Mouse (Mus musculus): ENCODE results near the gene Sorbs1. TPM values are rescaled to one million over a fixed set of nuclear protein-coding genes. Genes with fewer than 3 reads are reported as not detected.

Sorbs1 gene
- polyA plus RNA-seq, 1 experiment = 2.2 TPM

GRCm38 (mm10) chr19:40415725-40416124 lies 97.9 kb downstream of the Sorbs1 start:
- TF ChIP-seq CTCF (IDR thresholded peaks at IDR 0.05; ENCODE audit: low read depth, low read length) (no peak), POLR2A (IDR thresholded peaks at IDR 0.05; ENCODE audit: borderline replicate concordance, low read depth, low read length) (no peak)
- Histone ChIP-seq H3K4me3 (ENCODE audit: insufficient read depth, low read length) (no peak overlapping the region), H3K27ac (ENCODE audit: insufficient read depth, low read depth, low read length) (no peak overlapping the region)

GRCm38 (mm10) chr19:40414798-40415475 lies 98.6 kb downstream of the Sorbs1 start:
- no peak overlapping the region for H3K4me3 ChIP-seq (ENCODE audit: insufficient read depth, low read length)
- no peak for TF ChIP-seq CTCF (IDR thresholded peaks at IDR 0.05; ENCODE audit: low read depth, low read length)
- H3K4me1 ChIP-seq (ENCODE audit: control insufficient read depth, insufficient read depth, low read length) = no peaks in the 10 kb centered on the region
- no peak overlapping the region for H3K27ac ChIP-seq (ENCODE audit: insufficient read depth, low read depth, low read length)

More at GRCm38 (mm10) chr19:40415725-40416124, 97.9 kb downstream of the Sorbs1 start:
- no peaks in the 10 kb centered on the region for H3K4me1 ChIP-seq (ENCODE audit: control insufficient read depth, insufficient read depth, low read length)

GRCm38 (mm10) chr19:40414386-40414785 lies 99.2 kb downstream of the Sorbs1 start:
- Histone ChIP-seq H3K4me1 (ENCODE audit: control insufficient read depth, insufficient read depth, low read length) (no peaks in the 10 kb centered on the region), H3K4me3 (ENCODE audit: insufficient read depth, low read length) (no peak overlapping the region), H3K27ac (ENCODE audit: insufficient read depth, low read depth, low read length) (no peak overlapping the region)
- no peak for TF ChIP-seq CTCF (IDR thresholded peaks at IDR 0.05; ENCODE audit: low read depth, low read length)
- no peak for TF ChIP-seq POLR2A (IDR thresholded peaks at IDR 0.05; ENCODE audit: borderline replicate concordance, low read depth, low read length)

DNA sequence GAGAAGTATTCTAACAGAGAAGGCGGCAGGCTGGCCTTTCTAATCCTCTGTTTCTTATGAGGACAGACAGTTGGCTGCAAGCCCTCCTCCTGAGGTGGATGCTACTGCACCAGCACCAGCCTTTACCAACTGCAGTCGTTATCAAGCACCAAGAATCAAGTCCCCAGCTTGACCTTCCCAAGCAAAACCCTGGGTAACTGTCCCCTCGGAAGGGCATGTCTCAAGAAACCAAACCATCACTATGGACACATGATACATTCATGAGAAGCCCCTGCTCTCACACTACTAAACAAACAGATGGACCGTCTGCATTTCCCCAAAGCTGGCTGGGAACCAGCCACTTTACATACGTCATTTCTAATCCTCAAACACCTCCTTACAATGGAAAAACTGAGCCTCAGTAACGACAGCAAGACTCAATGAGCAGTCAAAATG lies 102.2 kb downstream of the Sorbs1 start:
- H3K4me1 ChIP-seq (ENCODE audit: control insufficient read depth, insufficient read depth, low read length) = no peaks in the 10 kb centered on the region
- H3K27ac ChIP-seq (ENCODE audit: insufficient read depth, low read depth, low read length) = no peak overlapping the region
- no peak overlapping the region for H3K4me3 ChIP-seq (ENCODE audit: insufficient read depth, low read length)
- TF ChIP-seq POLR2A (IDR thresholded peaks at IDR 0.05; ENCODE audit: borderline replicate concordance, low read depth, low read length) (no peak), CTCF (IDR thresholded peaks at IDR 0.05; ENCODE audit: low read depth, low read length) (no peak)

GRCm38 (mm10) chr19:40410511-40410910 lies 103.1 kb downstream of the Sorbs1 start:
- no peak for TF ChIP-seq CTCF (IDR thresholded peaks at IDR 0.05; ENCODE audit: low read depth, low read length)
- no peak for TF ChIP-seq POLR2A (IDR thresholded peaks at IDR 0.05; ENCODE audit: borderline replicate concordance, low read depth, low read length)
- no peak overlapping the region for H3K27ac ChIP-seq (ENCODE audit: insufficient read depth, low read depth, low read length)

GRCm38 (mm10) chr19:40410109-40410508 lies 103.5 kb downstream of the Sorbs1 start:
- no peak overlapping the region for H3K4me3 ChIP-seq (ENCODE audit: insufficient read depth, low read length)
- no peaks in the 10 kb centered on the region for H3K4me1 ChIP-seq (ENCODE audit: control insufficient read depth, insufficient read depth, low read length)
- H3K27ac ChIP-seq (ENCODE audit: insufficient read depth, low read depth, low read length) = no peak overlapping the region
- TF ChIP-seq POLR2A (IDR thresholded peaks at IDR 0.05; ENCODE audit: borderline replicate concordance, low read depth, low read length) = no peak
- TF ChIP-seq CTCF (IDR thresholded peaks at IDR 0.05; ENCODE audit: low read depth, low read length) = no peak

More at GRCm38 (mm10) chr19:40410511-40410910, 103.1 kb downstream of the Sorbs1 start:
- no peaks in the 10 kb centered on the region for H3K4me1 ChIP-seq (ENCODE audit: control insufficient read depth, insufficient read depth, low read length)
- no peak overlapping the region for H3K4me3 ChIP-seq (ENCODE audit: insufficient read depth, low read length)

DNA sequence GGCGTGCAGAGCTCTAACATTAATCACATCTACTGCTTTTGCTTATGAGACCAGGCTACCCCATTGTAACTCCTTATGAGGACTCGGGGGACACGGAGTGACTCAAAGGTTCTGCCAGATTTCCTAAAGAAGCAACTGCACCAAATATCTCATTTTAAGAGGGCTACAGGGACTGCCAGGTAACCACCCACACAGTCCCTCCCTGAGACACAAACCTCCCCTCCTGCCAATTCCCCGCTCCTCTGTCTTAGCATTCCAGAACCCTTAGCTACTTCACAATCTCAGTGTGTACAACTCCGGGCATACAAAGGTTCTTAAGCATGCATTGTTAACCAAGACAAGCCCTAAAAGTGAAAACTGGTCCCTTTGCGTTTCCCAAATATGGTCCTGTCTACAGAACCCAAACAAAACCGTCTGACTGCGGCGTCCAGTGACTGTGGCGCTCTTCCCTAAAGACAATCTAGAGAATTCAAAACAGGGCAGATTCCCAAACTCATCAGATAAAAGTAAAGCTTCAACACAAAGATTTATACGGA lies 104.0 kb downstream of the Sorbs1 start:
- Histone ChIP-seq H3K27ac (ENCODE audit: insufficient read depth, low read depth, low read length) (no peak overlapping the region), H3K4me1 (ENCODE audit: control insufficient read depth, insufficient read depth, low read length) (no peaks in the 10 kb centered on the region), H3K4me3 (ENCODE audit: insufficient read depth, low read length) (no peak overlapping the region)
- TF ChIP-seq POLR2A (IDR thresholded peaks at IDR 0.05; ENCODE audit: borderline replicate concordance, low read depth, low read length) = no peak
- no peak for TF ChIP-seq CTCF (IDR thresholded peaks at IDR 0.05; ENCODE audit: low read depth, low read length)

- TF ChIP-seq POLR2A (IDR thresholded peaks at IDR 0.05; ENCODE audit: borderline replicate concordance, low read depth, low read length) (no peak), CTCF (IDR thresholded peaks at IDR 0.05; ENCODE audit: low read depth, low read length) (no peak)
- H3K4me3 ChIP-seq (ENCODE audit: insufficient read depth, low read length) = no peak overlapping the region
- no peaks in the 10 kb centered on the region for H3K4me1 ChIP-seq (ENCODE audit: control insufficient read depth, insufficient read depth, low read length)
- no peak overlapping the region for H3K27ac ChIP-seq (ENCODE audit: insufficient read depth, low read depth, low read length)
These were observed 106.4 kb downstream of the Sorbs1 start for GRCm38 (mm10) chr19:40407186-40407585.

DNA sequence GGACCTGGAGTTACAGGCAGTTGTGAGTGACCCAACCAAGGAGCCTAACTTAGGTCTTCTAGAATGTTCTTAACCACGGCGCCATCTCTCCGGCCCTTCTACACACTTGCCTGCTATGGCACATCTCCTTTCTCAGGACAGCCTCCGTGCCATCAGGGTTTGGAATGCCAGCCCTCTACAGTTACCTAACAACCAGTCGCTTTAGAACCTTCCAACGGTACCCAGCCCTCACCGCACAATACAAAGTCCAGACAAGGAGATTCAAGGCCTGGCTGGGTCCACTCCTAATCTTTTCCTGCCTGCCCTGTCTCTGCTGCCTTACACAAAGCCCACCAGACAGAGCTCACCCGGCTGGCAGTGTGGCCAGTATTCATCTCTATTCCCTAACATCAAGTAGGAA lies 106.9 kb downstream of the Sorbs1 start:
- H3K4me1 ChIP-seq (ENCODE audit: control insufficient read depth, insufficient read depth, low read length) = no peaks in the 10 kb centered on the region
- no peak overlapping the region for H3K27ac ChIP-seq (ENCODE audit: insufficient read depth, low read depth, low read length)
- no peak overlapping the region for H3K4me3 ChIP-seq (ENCODE audit: insufficient read depth, low read length)
- TF ChIP-seq POLR2A (IDR thresholded peaks at IDR 0.05; ENCODE audit: borderline replicate concordance, low read depth, low read length) (no peak), CTCF (IDR thresholded peaks at IDR 0.05; ENCODE audit: low read depth, low read length) (no peak)

- TF ChIP-seq CTCF (IDR thresholded peaks at IDR 0.05; ENCODE audit: low read depth, low read length) (no peak), POLR2A (IDR thresholded peaks at IDR 0.05; ENCODE audit: borderline replicate concordance, low read depth, low read length) (no peak)
- Histone ChIP-seq H3K4me1 (ENCODE audit: control insufficient read depth, insufficient read depth, low read length) (peaks cover 2% of the 10 kb centered on the region; the same call in 1 of the 2 replicates), H3K4me3 (ENCODE audit: insufficient read depth, low read length) (no peak overlapping the region), H3K27ac (ENCODE audit: insufficient read depth, low read depth, low read length) (no peak overlapping the region)
These were observed 107.8 kb downstream of the Sorbs1 start for GRCm38 (mm10) chr19:40405808-40406207.

All from bone marrow macrophage, adult 2 months (primary cell).